ENCODE assay signal across 9 mouse cellular contexts in the genomic region with DNA sequence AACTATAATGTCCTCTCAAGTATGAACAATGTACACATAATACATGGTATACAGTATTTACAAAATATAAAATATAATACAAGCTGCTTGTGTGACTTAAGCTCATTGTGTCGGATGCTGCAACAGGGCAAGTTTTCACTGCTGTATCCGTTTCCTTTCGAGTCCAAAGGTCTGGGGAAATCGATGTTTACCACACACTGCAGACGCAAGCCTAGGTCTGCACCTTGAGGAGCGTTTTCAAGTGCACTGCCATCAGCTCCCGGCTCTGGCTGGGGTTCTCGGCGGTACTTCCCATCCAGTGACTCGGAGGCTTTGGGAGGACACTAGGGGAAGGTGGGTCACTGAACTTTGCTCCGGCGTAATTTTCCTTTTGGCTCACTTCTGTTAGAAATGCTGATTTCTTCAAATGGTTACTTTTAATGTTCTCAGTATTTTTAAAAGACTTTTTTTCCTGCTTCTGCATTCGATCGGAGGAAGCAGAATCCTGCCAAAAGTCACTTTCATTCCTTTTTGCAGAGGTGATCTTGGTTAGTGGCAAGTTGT. TPM values are rescaled to one million over a fixed set of nuclear protein-coding genes. Genes with fewer than 3 reads are reported as not detected.
DNase-seq lines count a peak whose midpoint lies in the region; ATAC-seq and TF ChIP-seq lines count a peak whose summit lies in the region.
"Had no signal": no experiment of that assay in that cellular context is flagged by ENCODE, and none has a peak within 500 bp of the region (broad histone marks: within the 10 kb centered on the region; RNA-seq: fewer than 3 reads in every experiment).

No protein-coding gene starts in this region.

- WGBS in forebrain, postnatal 0 days: 86% methylated on average over 14 of the region's 14 CpGs
- 79% methylated on average over 14 of the region's 14 CpGs for WGBS in liver, embryonic 13.5 days (ENCODE audit: insufficient replicate concordance)

- no peak overlapping the region for H3K4me3 ChIP-seq in forebrain, postnatal 0 days (ENCODE audit: low read depth, low read length)
- peak overlapping the region; percentile 98 for H3K4me3 ChIP-seq in liver, embryonic 13.5 days (replicated peaks)

- no peaks in the 10 kb centered on the region for H3K27me3 ChIP-seq in forebrain, postnatal 0 days (ENCODE audit: insufficient read depth, low read length)
- H3K27me3 ChIP-seq in liver, embryonic 13.5 days: no peaks in the 10 kb centered on the region

- H3K27ac ChIP-seq in forebrain, postnatal 0 days (ENCODE audit: low read depth, low read length): no peak overlapping the region
- no peak overlapping the region for H3K27ac ChIP-seq in liver, embryonic 13.5 days

- H3K36me3 ChIP-seq in forebrain, postnatal 0 days (ENCODE audit: insufficient read depth): peaks cover 29% of the 10 kb centered on the region
- H3K36me3 ChIP-seq in liver, embryonic 13.5 days: peaks cover 37% of the 10 kb centered on the region

- DNase-seq in heart, adult 11 months: peak; percentile 86
- no peak for DNase-seq in heart, adult 9 months (ENCODE audit: low spot score in 2 of 2)
- peak; percentile 12 to 19 for DNase-seq in B cell, adult 2 months
- DNase-seq in forebrain, postnatal 0 days: no peak
- DNase-seq in liver, embryonic 13.5 days: no peak
- no peak for DNase-seq in cerebellum, adult 11 months
- DNase-seq in left cerebral cortex, postnatal 4 days: no peak

- ATAC-seq in forebrain, postnatal 0 days: no peak
- no peak for ATAC-seq in liver, embryonic 13.5 days (ENCODE audit: low read depth)
- ATAC-seq in granulocyte monocyte progenitor cell, adult 5-6 weeks (replicated peaks; ENCODE audit: poor library complexity, severe bottlenecking): no peak

- no peak for TF ChIP-seq CTCF in forebrain, postnatal 0 days (IDR thresholded peaks at IDR 0.05; ENCODE audit: low read depth)

- H3K9ac ChIP-seq in forebrain, postnatal 0 days: no peak overlapping the region
- peak overlapping the region; percentile 99; the same call in 1 of the 2 replicates for H3K9ac ChIP-seq in liver, embryonic 13.5 days

- no peaks in the 10 kb centered on the region for H3K9me3 ChIP-seq in forebrain, postnatal 0 days (ENCODE audit: low read length)
- H3K9me3 ChIP-seq in liver, embryonic 13.5 days (replicated peaks): no peaks in the 10 kb centered on the region

- intact Hi-C loops in left cerebral cortex, postnatal 4 days (cut with DNase I): no loop called here

- peak overlapping the region; percentile 64; the same call in 1 of the 2 replicates for H3K4me2 ChIP-seq in forebrain, postnatal 0 days (ENCODE audit: low read depth)
- H3K4me2 ChIP-seq in liver, embryonic 13.5 days: peak overlapping the region; percentile 76

- peaks cover 5% of the 10 kb centered on the region; the same call in 1 of the 2 replicates for H3K4me1 ChIP-seq in forebrain, postnatal 0 days (ENCODE audit: insufficient read depth)
- H3K4me1 ChIP-seq in liver, embryonic 13.5 days (replicated peaks): peaks cover 54% of the 10 kb centered on the region

RNA-seq across cellular contexts. Expression of gene Srsf12, which starts 37.1 kb away (rescaled TPM):
- 47.0 and 68.4 TPM in 2 replicates for total RNA-seq in forebrain, postnatal 0 days (2014; rRNA removed)
- 22.1 and 43.3 TPM in 2 replicates for polyA plus RNA-seq in forebrain, postnatal 0 days (2015; fragmentation: Nextera tagmentation; extraction: Ambion mirVana)
- polyA plus RNA-seq in liver, embryonic 13.5 days (2015; fragmentation: Nextera tagmentation; extraction: Ambion mirVana): 0.31 and 0.37 TPM in 2 replicates
- total RNA-seq in granulocyte monocyte progenitor cell, adult 5-6 weeks (2014; fragmentation: Nextera tagmentation): not detected in 2 replicates
- total RNA-seq in granulocyte monocyte progenitor cell, adult 5-6 weeks (2017): not detected in 2 replicates
- total RNA-seq in left cerebral cortex, postnatal 4 days (2021): 10 to 100 TPM; 46.7 to 48.9 TPM
- polyA plus RNA-seq: large intestine, adult 2 months had no signal

RNA-seq across cellular contexts. Expression of gene Pnrc1, which starts 44.0 kb away (rescaled TPM):
- total RNA-seq in forebrain, postnatal 0 days (2014; rRNA removed): 79.9 and 112 TPM in 2 replicates
- polyA plus RNA-seq in forebrain, postnatal 0 days (2015; fragmentation: Nextera tagmentation; extraction: Ambion mirVana): 55.1 and 57.1 TPM in 2 replicates
- polyA plus RNA-seq in liver, embryonic 13.5 days (2015; fragmentation: Nextera tagmentation; extraction: Ambion mirVana): 28.4 and 33.6 TPM in 2 replicates
- 48.2 and 55.2 TPM in 2 replicates for total RNA-seq in granulocyte monocyte progenitor cell, adult 5-6 weeks (2014; fragmentation: Nextera tagmentation)
- total RNA-seq in granulocyte monocyte progenitor cell, adult 5-6 weeks (2017): 66.8 and 116 TPM in 2 replicates
- total RNA-seq in left cerebral cortex, postnatal 4 days (2021): 10 to 100 TPM; 79.0 to 80.6 TPM

RNA-seq across cellular contexts. Expression of gene Pm20d2, which starts 56.4 kb away (rescaled TPM):
- 8.0 and 11.3 TPM in 2 replicates for total RNA-seq in forebrain, postnatal 0 days (2014; rRNA removed)
- 2.3 and 3.3 TPM in 2 replicates for polyA plus RNA-seq in forebrain, postnatal 0 days (2015; fragmentation: Nextera tagmentation; extraction: Ambion mirVana)
- polyA plus RNA-seq in liver, embryonic 13.5 days (2015; fragmentation: Nextera tagmentation; extraction: Ambion mirVana): 0.23 and 0.24 TPM in 2 replicates
- not detected in 2 replicates for total RNA-seq in granulocyte monocyte progenitor cell, adult 5-6 weeks (2014; fragmentation: Nextera tagmentation)
- 0.62 TPM in 1 of 2 replicates, not detected in the other for total RNA-seq in granulocyte monocyte progenitor cell, adult 5-6 weeks (2017)
- 1 to 10 TPM; 8.2 to 8.4 TPM for total RNA-seq in left cerebral cortex, postnatal 4 days (2021)

Comparison
In these comparisons a context has a peak if more than half of its experiments do, and no peak if none do; other contexts are left out.
1. DNase-seq: peak in heart, adult 11 months (single experiment) and B cell, adult 2 months (2 of 2); none in heart, adult 9 months (0 of 2), forebrain, postnatal 0 days (single experiment), liver, embryonic 13.5 days (single experiment), cerebellum, adult 11 months (single experiment) and left cerebral cortex, postnatal 4 days (single experiment).
2. RNA of gene Srsf12, which starts 37.1 kb away (total RNA-seq): 47.0 to 68.4 TPM in forebrain, postnatal 0 days and 46.7 to 48.9 TPM in left cerebral cortex, postnatal 4 days; not detected in granulocyte monocyte progenitor cell, adult 5-6 weeks; every median in the first group is over 10 times any median in the second.